Mouse (Mus musculus): Measurements from ENCODE around the gene Icosl. TPM values are rescaled to one million over a fixed set of nuclear protein-coding genes. Genes with fewer than 3 reads are reported as not detected.

Gene Icosl
- polyA plus RNA-seq, 1 experiment from 2014 or later, result 0.48 TPM

GRCm38 (mm10) chr10:78128647-78129046 lies 59.5 kb downstream of the Icosl start:
- Histone ChIP-seq H3K4me2 (no peak overlapping the region), H3K4me3 (no peak overlapping the region), H3K4me1 (no peaks in the 10 kb centered on the region), H3K27ac (no peak overlapping the region), H3K9me3 (no peaks in the 10 kb centered on the region), H3K9ac (no peak overlapping the region), H3K36me3 (replicated peaks) (no peaks in the 10 kb centered on the region), H3K27me3 (replicated peaks) (no peaks in the 10 kb centered on the region)
- 91% methylated on average over 2 of the region's 2 CpGs for WGBS
- no peak for ATAC-seq (replicated peaks)

- 61% methylated on average over 11 of the region's 11 CpGs for WGBS
- Histone ChIP-seq H3K27me3 (replicated peaks) (no peaks in the 10 kb centered on the region), H3K4me1 (no peaks in the 10 kb centered on the region), H3K4me2 (no peak overlapping the region), H3K9ac (no peak overlapping the region), H3K27ac (no peak overlapping the region), H3K9me3 (no peaks in the 10 kb centered on the region), H3K4me3 (no peak overlapping the region), H3K36me3 (replicated peaks) (no peaks in the 10 kb centered on the region)
- ATAC-seq (replicated peaks), result no peak
Observed at GRCm38 (mm10) chr10:78129423-78129822, 60.3 kb downstream of the Icosl start.

- Histone ChIP-seq H3K4me2 (no peak overlapping the region), H3K4me3 (no peak overlapping the region), H3K27ac (no peak overlapping the region), H3K9me3 (no peaks in the 10 kb centered on the region), H3K27me3 (replicated peaks) (no peaks in the 10 kb centered on the region), H3K36me3 (replicated peaks) (no peaks in the 10 kb centered on the region), H3K4me1 (peaks cover 3% of the 10 kb centered on the region), H3K9ac (no peak overlapping the region)
- no peak for ATAC-seq (replicated peaks)
- WGBS, result 71% methylated on average over 4 of the region's 4 CpGs
Observed at GRCm38 (mm10) chr10:78129998-78130397, 60.9 kb downstream of the Icosl start.

Other genes with a start within 250 kb of the Icosl start
- gene Krtap10-4, start 242.2 kb upstream of the Icosl start, polyA plus RNA-seq (2015; fragmentation: Nextera tagmentation; extraction: Ambion mirVana), result not detected in 2 replicates
- gene Krtap10-10, start 233.4 kb upstream of the Icosl start, polyA plus RNA-seq (2015; fragmentation: Nextera tagmentation; extraction: Ambion mirVana), result not detected in 2 replicates
- not detected in 2 replicates for gene Gm36176, start 222.5 kb upstream of the Icosl start, polyA plus RNA-seq (2015; fragmentation: Nextera tagmentation; extraction: Ambion mirVana)
- gene Gm10318, start 216.4 kb upstream of the Icosl start, polyA plus RNA-seq (2015; fragmentation: Nextera tagmentation; extraction: Ambion mirVana), result not detected in 2 replicates
- gene Gm3285, start 207.3 kb upstream of the Icosl start, polyA plus RNA-seq (2015; fragmentation: Nextera tagmentation; extraction: Ambion mirVana), result not detected in 2 replicates
- gene Lrrc3, start 166.8 kb upstream of the Icosl start, polyA plus RNA-seq (2015; fragmentation: Nextera tagmentation; extraction: Ambion mirVana), result 24.2 and 24.3 TPM in 2 replicates
- 3.7 and 6.1 TPM in 2 replicates for gene Trpm2, start 98.7 kb upstream of the Icosl start, polyA plus RNA-seq (2015; fragmentation: Nextera tagmentation; extraction: Ambion mirVana)
- 48.3 and 49.5 TPM in 2 replicates for gene 1810043G02Rik, start 90.8 kb upstream of the Icosl start, polyA plus RNA-seq (2015; fragmentation: Nextera tagmentation; extraction: Ambion mirVana)
- gene Pfkl, start 59.2 kb upstream of the Icosl start, polyA plus RNA-seq (2015; fragmentation: Nextera tagmentation; extraction: Ambion mirVana), result 127 and 128 TPM in 2 replicates
- not detected in 2 replicates for gene Dnmt3l, start 27.4 kb upstream of the Icosl start, polyA plus RNA-seq (2015; fragmentation: Nextera tagmentation; extraction: Ambion mirVana)
- gene Aire, start 25.7 kb upstream of the Icosl start, polyA plus RNA-seq (2015; fragmentation: Nextera tagmentation; extraction: Ambion mirVana), result 0.06 and 0.37 TPM in 2 replicates
- 22.8 and 28.7 TPM in 2 replicates for gene D10Jhu81e, start 100.5 kb downstream of the Icosl start, polyA plus RNA-seq (2015; fragmentation: Nextera tagmentation; extraction: Ambion mirVana)
- 18.1 and 18.4 TPM in 2 replicates for gene Pwp2, start 115.8 kb downstream of the Icosl start, polyA plus RNA-seq (2015; fragmentation: Nextera tagmentation; extraction: Ambion mirVana)
- 27.2 and 29.2 TPM in 2 replicates for gene Trappc10, start 175.3 kb downstream of the Icosl start, polyA plus RNA-seq (2015; fragmentation: Nextera tagmentation; extraction: Ambion mirVana)